Mouse (Mus musculus) spleen, adult 2 months (tissue): ENCODE results near the gene Ubr2.

Experiments
- CTCF ChIP-seq: fragments of 200-500 bp; IDR thresholded peaks from 2 replicates; pipeline ENCODE4 v1.5.1; 2011; ENCODE audit warnings: mild to moderate bottlenecking, inconsistent platforms; ENCODE audit not compliant: insufficient read depth, insufficient read length, insufficient replicate concordance; ENCODE audit errors: extremely low read depth
- POLR2A ChIP-seq: fragments of 200-500 bp; IDR thresholded peaks from 2 replicates; pipeline ENCODE4 v1.6.1; 2011; ENCODE audit warnings: low read depth, low read length, inconsistent platforms

- TF ChIP-seq CTCF (no peak), POLR2A (no peak)
Measured at GRCm38 (mm10) chr17:46880322-46880721, 130.0 kb downstream of the Ubr2 start.
